Mouse (Mus musculus) neural tube, embryonic 13.5 days (tissue): ENCODE measurements around the gene Gramd1a. TPM values are rescaled to one million over a fixed set of nuclear protein-coding genes. Genes with fewer than 3 reads are reported as not detected.

ENCODE experiments used
- ATAC-seq: fragments of 200-750 bp; cut with Nextera tagmentation; 2 replicates; pipeline ENCODE4 v1.8.0; 2017; ENCODE audit warnings: low read depth, mild to moderate bottlenecking, moderate TSS enrichment, moderate library complexity
- H3K27ac ChIP-seq: fragments of 300-500 bp; sonication (generic); replicated peaks from 2 replicates; pipeline ENCODE4 v1.5.1; 2015; ENCODE audit warnings: moderate library complexity, mild to moderate bottlenecking, inconsistent platforms
- H3K27me3 ChIP-seq: fragments of 300-500 bp; sonication (generic); 2 replicates; pipeline ENCODE4 v1.6.1; 2015; ENCODE audit warnings: mild to moderate bottlenecking, inconsistent platforms
- H3K36me3 ChIP-seq: fragments of 300-500 bp; sonication (generic); 2 replicates; pipeline ENCODE4 v1.6.1; 2015; ENCODE audit warnings: mild to moderate bottlenecking, inconsistent platforms
- H3K4me1 ChIP-seq: fragments of 300-500 bp; sonication (generic); replicated peaks from 2 replicates; pipeline ENCODE4 v1.6.1; 2015; ENCODE audit warnings: inconsistent platforms
- H3K4me2 ChIP-seq: fragments of 300-500 bp; sonication (generic); 2 replicates; pipeline ENCODE4 v1.6.1; 2015; ENCODE audit warnings: inconsistent platforms, mild to moderate bottlenecking, moderate library complexity
- H3K4me3 ChIP-seq: fragments of 300-500 bp; sonication (generic); 2 replicates; pipeline ENCODE4 v1.5.1; 2015; ENCODE audit warnings: mild to moderate bottlenecking, inconsistent platforms
- H3K9ac ChIP-seq: fragments of 300-500 bp; sonication (generic); 2 replicates; pipeline ENCODE4 v1.6.1; 2015; ENCODE audit warnings: moderate library complexity, mild to moderate bottlenecking, inconsistent platforms
- H3K9me3 ChIP-seq: fragments of 300-500 bp; sonication (generic); 2 replicates; pipeline ENCODE4 v1.6.1; 2016; ENCODE audit warnings: inconsistent platforms
- WGBS: fragments of 180-500 bp; shearing (Covaris S2); methylation state at CpG from one replicate; pipeline ENCODE4 v1.1.7; 2015; 5-methylcytosine and 5-hydroxymethylcytosine counted together
- polyA plus RNA-seq: library from polyadenylated mRNA; unstranded; fragments of >200 nt; fragmentation: Nextera tagmentation; extraction: Ambion mirVana; gene quantifications from 2 replicates; pipeline ENCODE4 v1.2.1, GENCODE M21; 2015

Gene Gramd1a
- polyA plus RNA-seq, 1 experiment from 2014 or later: 212 TPM

DNA sequence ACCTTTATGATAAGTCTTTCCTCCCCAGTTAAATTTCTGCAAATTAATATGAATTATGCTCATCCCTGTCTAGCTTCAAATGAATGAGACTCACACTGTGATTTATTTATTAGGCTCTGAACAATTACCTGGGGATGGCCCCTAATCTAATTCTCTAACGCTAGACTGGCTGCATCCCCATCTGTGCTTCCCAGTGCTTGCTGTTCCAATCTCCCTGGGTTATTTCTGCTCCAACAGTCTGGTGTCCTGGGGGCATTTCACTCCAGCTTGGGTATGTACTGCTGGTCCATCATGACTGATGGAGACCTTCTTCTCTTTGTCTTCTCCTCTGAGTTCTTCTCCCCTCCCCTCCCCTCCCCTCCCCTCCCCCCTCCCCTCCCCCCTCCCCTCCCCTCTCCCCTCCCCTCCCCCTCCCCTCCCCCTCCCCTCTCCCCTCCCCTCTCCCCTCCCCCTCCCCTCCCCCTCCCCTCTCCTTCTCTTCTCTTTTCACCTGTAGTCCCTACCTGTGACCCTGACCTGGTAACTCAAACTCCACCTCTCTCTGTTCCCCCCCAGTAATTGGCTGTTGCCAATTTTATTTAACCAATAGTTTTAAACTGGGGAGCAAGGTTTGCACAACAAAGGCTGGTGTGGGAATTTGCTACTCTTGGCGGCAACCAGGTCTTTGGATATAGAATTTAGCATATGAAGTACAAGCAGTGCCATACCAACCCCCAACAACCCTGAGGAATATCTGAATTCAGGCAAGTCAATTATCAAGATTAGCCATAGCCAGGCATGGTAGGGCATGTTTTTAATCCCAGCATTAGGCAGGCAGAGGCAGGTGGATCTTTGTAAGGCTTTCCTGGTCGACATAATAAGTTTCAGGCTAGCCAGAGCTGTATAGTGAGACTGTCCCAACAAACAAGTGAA, 8.2 kb upstream of the Gramd1a start:
- Histone ChIP-seq H3K4me2 (no peak overlapping the region), H3K27me3 (no peaks in the 10 kb centered on the region), H3K36me3 (no peaks in the 10 kb centered on the region), H3K4me1 (no peaks in the 10 kb centered on the region), H3K9me3 (no peaks in the 10 kb centered on the region), H3K27ac (no peak overlapping the region), H3K9ac (no peak overlapping the region), H3K4me3 (no peak overlapping the region)
- WGBS: 59% methylated on average over 3 of the region's 3 CpGs
- no peak for ATAC-seq

DNA sequence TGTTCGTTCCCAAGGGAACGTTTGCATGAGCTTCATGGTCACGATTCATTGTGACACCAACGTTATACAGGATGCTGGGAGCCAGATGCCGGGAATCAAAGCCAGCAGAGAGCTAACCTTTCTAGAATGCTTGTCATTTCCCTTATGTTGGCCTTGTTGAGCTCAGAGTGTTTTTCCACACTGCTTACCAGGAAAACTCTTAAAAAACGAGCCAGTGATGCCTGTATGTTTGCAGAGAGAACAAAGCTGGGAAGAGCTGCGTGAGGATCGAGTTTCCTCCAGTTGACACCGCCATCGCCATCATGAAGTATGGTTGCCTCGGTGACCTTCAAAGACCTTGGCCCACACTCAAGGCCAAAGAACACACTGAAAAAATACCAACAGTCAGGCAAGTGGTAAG, 6.6 kb upstream of the Gramd1a start:
- WGBS: 61% methylated on average over 11 of the region's 11 CpGs
- H3K27ac ChIP-seq: no peak overlapping the region
- no peaks in the 10 kb centered on the region for H3K36me3 ChIP-seq
- no peak for ATAC-seq
- H3K9me3 ChIP-seq: no peaks in the 10 kb centered on the region
- no peak overlapping the region for H3K4me2 ChIP-seq
- no peak overlapping the region for H3K4me3 ChIP-seq
- no peaks in the 10 kb centered on the region for H3K27me3 ChIP-seq
- no peaks in the 10 kb centered on the region for H3K4me1 ChIP-seq
- H3K9ac ChIP-seq: no peak overlapping the region

DNA sequence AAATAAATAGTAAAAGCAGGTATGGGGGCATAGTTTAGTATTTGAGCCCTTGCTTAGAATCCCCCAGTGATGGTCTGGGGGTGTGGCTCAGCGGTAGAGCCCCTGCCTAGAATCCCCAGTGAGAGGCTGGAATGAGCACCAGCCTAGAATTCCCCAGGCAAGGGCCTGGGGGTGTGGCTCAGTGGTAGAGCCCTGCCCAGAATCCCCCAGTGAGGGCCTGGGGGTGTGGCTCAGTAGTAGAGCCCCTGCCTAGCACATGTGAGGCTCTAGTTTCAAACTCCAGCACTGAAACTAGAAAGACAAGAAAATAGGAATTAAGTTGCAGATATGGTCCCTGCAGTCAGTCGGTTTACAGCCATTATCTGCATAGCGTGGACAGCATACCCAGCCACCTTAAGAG, 6.1 kb upstream of the Gramd1a start:
- Histone ChIP-seq H3K27me3 (no peaks in the 10 kb centered on the region), H3K4me1 (no peaks in the 10 kb centered on the region), H3K36me3 (no peaks in the 10 kb centered on the region), H3K9ac (no peak overlapping the region), H3K9me3 (no peaks in the 10 kb centered on the region), H3K27ac (no peak overlapping the region), H3K4me3 (no peak overlapping the region), H3K4me2 (no peak overlapping the region)
- ATAC-seq: no peak
- 65% methylated on average over 3 of the region's 3 CpGs for WGBS

DNA sequence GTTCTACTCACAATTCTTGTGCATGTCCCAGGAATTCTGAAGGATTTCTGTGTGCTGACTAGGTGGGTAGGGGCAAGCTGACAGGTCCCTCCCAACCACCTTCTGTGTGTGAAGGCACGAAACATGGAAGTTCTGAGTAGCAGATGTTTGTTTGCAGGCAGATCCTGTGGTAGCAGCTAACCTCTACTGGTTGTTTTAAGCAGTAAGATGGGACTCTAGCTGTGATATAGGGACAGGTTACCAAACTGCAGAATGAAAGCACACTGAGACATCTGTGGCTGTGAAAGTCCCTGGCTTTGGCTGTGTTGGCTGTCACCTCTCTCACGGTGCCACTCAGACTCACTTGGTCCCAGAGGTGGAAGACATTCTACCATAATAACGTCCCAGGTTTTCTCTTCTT, 5.5 kb upstream of the Gramd1a start:
- no peaks in the 10 kb centered on the region for H3K27me3 ChIP-seq
- H3K4me2 ChIP-seq: no peak overlapping the region
- 80% methylated on average over 3 of the region's 3 CpGs for WGBS
- no peak for ATAC-seq
- no peaks in the 10 kb centered on the region for H3K36me3 ChIP-seq
- H3K27ac ChIP-seq: no peak overlapping the region
- H3K9me3 ChIP-seq: no peaks in the 10 kb centered on the region
- no peaks in the 10 kb centered on the region for H3K4me1 ChIP-seq
- no peak overlapping the region for H3K9ac ChIP-seq
- no peak overlapping the region for H3K4me3 ChIP-seq

DNA sequence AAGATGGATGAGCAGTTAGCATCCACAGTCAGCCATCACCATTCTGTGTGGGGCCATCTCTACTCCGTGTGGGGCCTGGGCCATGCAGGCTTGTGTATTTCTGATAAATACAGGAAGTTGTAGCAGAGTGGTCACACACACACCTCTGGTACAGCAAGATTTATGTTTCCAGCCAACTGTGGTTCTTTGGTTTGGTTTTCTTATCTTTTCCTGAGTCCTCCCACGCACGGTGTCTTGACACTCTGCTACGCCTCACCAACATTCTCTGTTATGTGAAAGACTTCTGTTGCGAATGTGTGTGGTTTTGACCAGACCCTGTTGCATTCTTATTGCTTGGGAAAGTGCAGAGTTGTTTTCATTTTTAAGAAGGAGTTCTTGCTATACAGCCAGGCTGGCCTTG, 5.1 kb upstream of the Gramd1a start:
- no peaks in the 10 kb centered on the region for H3K9me3 ChIP-seq
- no peak overlapping the region for H3K27ac ChIP-seq
- H3K4me1 ChIP-seq: no peaks in the 10 kb centered on the region
- H3K36me3 ChIP-seq: no peaks in the 10 kb centered on the region
- no peak overlapping the region for H3K4me3 ChIP-seq
- no peak overlapping the region for H3K9ac ChIP-seq
- WGBS: 90% methylated on average over 5 of the region's 5 CpGs
- ATAC-seq: no peak
- no peak overlapping the region for H3K4me2 ChIP-seq
- H3K27me3 ChIP-seq: no peaks in the 10 kb centered on the region

DNA sequence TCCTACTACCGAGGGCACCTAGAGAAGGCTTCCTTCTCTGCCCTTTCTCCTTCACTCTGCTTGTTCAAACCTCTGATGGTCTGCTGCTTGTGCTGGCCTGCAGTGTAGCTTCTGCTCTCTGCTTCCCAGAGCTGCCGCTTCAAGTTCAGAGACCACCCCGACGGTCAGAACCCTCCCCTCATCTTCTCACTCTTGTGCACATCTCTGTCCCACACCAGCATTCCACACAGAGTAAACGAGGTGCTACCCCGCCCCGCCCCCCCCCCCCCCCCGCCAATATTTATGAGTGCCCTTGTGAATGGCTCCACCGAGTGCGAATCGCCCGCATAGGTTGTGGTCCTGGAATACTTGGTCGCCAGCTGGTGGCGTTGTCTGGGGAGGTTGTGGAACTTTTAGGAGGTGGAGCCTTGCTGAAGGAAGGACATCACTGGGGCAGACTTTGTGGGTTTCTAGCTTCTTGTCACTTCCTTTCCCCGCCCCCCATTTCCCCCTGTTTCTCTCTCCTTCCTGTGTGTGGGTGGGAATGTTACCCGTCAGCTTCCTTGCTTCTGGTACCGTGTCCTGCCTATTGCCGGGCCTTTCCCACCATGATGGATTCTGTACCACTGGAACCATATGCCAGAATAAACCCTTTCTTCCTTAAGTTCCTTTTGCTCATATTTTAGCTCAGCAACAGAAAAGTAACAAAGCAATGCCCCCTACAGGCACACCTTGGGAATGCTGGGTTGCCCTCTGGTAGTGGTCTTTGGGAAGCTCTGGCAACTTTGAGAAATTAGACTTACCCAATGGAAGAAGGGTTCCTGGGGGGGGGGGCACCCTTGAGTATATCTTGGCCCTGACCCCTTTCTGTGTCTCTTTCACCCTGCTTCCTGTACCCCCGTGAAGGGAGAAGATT, 585 bp upstream of the Gramd1a start:
- ATAC-seq: no peak
- Histone ChIP-seq H3K4me3 (no peak overlapping the region), H3K36me3 (no peaks in the 10 kb centered on the region), H3K27me3 (no peaks in the 10 kb centered on the region), H3K4me1 (peaks cover 9% of the 10 kb centered on the region), H3K4me2 (no peak overlapping the region), H3K9ac (no peak overlapping the region), H3K27ac (no peak overlapping the region), H3K9me3 (no peaks in the 10 kb centered on the region)
- whole genome bisulfite sequencing: 35% methylated on average over 19 of the region's 19 CpGs

DNA sequence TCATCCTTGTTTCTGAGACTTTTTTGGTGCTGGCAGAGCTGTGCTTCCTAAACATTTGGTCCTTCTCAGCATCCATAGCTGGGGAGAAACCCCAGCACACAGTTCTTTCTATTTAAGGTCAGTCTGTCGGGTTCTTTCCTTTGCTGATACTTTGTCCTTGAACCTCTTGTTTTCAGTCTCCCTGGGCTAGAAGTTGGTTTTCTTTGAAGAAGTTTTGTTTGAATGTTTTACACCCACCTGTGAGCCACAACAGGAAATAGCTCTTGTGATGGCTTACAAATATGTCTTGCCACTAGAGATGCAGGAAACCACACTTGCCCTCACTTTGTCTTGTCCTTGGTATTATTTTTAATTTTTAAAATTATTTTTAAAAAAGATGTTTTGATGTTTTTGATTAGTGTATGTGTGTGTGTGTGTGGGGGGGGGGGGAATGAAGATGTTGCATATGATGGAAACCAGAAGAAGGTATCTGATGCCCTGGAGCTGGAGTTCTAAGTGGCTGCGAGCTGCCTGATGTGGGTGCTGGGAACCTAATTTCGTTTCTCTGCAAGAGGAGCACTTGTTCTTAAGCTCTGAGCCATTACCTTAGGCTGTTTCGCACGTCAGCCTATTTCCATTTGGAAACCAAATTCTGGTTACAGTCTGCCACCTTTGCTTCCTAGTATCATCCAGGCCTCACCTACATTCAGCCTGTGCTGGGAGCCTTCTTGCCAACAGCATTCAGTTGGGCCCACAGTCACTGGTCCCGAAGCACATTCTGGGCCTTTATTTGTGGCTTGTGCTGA, 2.0 kb downstream of the Gramd1a start:
- H3K27ac ChIP-seq: no peak overlapping the region
- H3K9ac ChIP-seq: no peak overlapping the region
- H3K36me3 ChIP-seq: no peaks in the 10 kb centered on the region
- H3K4me2 ChIP-seq: no peak overlapping the region
- H3K27me3 ChIP-seq: no peaks in the 10 kb centered on the region
- H3K4me3 ChIP-seq: no peak overlapping the region
- ATAC-seq: no peak
- no peaks in the 10 kb centered on the region for H3K9me3 ChIP-seq
- WGBS: 92% methylated on average over 6 of the region's 6 CpGs
- H3K4me1 ChIP-seq: peaks cover 19% of the 10 kb centered on the region

DNA sequence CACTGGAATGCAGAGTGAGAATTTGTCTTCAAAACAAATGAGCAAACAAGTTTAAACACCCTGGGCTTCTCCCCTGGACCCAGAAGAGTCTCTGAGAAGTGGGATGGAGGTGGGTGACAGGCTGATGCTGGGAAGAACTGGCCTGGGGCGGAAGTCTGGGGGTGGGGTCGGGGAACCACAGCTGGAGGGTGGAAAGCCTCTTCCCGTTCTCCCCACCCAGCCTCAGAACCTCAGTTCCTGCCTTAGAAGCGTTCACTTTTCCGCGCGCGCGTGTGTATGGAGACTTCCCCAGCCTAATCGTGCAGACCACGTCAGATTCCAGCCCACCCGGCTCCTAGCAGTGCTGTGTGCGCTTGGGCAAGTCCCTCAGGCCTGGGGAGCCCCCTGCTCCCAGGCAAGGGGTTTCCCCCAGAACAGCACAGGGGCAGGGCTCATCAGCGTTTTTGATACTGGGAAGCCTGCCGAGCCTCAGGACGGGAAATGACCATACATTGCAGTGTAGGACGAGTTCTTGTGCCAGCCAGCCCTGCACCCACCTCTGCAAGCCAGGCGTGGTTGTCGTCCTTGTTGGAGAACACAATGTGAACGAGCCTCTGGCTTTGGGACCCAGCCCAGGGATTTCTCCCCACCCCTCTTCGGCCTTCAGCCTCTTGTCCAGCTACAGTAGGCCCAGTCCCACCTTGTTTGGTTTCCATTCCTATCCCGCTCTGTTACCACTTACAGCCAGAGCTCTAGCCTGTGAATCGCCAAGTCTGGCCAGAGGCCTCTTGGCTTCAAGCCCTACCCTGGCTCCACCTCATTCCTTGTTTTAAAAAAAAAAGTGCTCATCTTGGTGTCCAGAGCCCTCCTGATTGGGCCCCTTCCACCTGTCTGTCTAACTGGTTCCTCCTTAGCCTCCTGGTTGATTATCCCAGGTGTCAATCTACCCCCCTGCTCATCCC, 4.1 kb downstream of the Gramd1a start:
- Histone ChIP-seq H3K4me2 (peak overlapping the region; percentile 75), H3K9me3 (no peaks in the 10 kb centered on the region), H3K9ac (peak overlapping the region; percentile 100), H3K4me1 (peaks cover 40% of the 10 kb centered on the region), H3K36me3 (peaks cover 10% of the 10 kb centered on the region), H3K4me3 (peak overlapping the region; percentile 94), H3K27me3 (no peaks in the 10 kb centered on the region), H3K27ac (peak overlapping the region; percentile 99)
- WGBS: 17% methylated on average over 23 of the region's 23 CpGs
- peak; percentile 49 for ATAC-seq

DNA sequence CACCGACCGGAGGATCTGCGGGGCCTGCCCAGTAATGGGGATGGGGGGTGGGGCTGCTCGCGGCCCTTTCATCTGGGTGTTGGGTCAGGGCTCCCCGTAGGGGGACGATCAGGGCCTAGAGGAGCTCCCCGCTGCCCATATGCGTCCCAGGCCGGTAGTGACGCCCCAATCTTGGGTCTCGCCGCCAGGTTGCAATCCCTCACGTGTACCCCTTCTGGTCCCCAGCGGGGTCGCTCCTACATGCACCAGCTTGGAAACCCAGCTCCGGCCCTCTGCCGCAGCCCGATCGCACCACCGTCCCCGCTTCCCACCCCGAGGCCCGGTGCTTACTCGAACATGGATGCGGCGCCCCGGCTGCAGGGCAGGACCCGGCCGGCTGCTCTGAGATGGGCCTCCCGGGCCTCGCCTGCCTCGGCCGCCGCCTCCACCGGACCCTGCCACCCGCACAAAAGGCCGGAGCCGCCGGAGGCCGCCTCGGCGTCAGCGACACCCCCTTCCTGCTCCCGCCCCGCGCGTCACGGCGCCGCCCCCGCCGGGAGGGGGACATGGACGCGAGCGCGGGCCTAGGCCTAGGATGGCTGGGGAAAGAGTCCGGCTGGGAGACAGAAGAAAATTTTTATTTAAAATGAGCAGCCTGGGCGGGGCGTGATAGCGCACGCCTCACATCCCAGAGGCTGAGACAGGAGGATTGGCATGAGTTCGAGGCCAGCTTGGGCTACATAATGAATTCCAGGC, 5.0 kb downstream of the Gramd1a start:
- peak; percentile 74 for ATAC-seq
- WGBS: under 1% methylated on average over 63 of the region's 63 CpGs
- peak overlapping the region; percentile 100 for H3K9ac ChIP-seq

DNA sequence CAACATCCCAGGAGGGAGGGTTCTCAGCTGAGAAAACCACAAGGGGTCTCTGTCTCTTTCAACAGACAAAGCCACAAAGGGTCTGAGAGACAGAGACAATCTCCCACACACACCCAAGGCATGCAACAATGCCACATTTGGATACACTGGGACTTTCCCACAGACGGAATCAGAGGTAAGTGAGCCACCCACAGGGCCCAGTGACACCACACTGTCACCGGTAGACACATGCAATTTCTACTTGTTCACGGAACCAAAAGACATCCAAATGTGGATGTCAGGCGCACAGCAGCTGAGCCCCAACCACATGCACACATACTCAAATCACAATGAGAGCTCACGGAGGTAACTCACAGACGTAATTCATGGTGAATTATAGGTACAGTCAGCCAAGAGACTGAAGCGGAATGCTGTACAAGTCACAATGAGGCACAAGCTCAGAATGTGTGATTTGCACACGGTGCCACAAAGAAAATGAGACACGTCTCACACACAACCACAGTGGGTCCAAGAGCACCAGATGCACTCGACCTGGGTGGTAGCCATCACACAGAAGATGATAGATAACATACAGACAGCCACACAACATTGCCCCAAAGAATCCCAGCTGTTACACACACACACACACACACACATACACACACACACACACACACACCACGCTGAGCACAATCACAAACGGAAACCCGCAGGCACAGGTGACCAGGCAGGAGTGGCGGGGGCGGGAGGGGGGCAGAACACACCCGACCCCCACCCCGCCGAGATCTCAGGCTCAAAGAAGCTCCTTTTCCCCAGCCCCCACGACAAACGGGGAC, 5.7 kb downstream of the Gramd1a start:
- H3K27ac ChIP-seq: peak overlapping the region; percentile 99
- peak overlapping the region; percentile 75 for H3K4me2 ChIP-seq
- H3K9ac ChIP-seq: peak overlapping the region; percentile 100
- H3K4me3 ChIP-seq: peak overlapping the region; percentile 94
- H3K36me3 ChIP-seq: peaks cover 15% of the 10 kb centered on the region
- 1% methylated on average over 19 of the region's 20 CpGs for WGBS
- peaks cover 42% of the 10 kb centered on the region for H3K4me1 ChIP-seq
- no peaks in the 10 kb centered on the region for H3K9me3 ChIP-seq
- ATAC-seq: peak; percentile 10
- no peaks in the 10 kb centered on the region for H3K27me3 ChIP-seq

More for the DNA sequence above, 5.0 kb downstream of the Gramd1a start:
- Histone ChIP-seq H3K4me2 (peak overlapping the region; percentile 75), H3K27me3 (no peaks in the 10 kb centered on the region), H3K4me3 (peak overlapping the region; percentile 94), H3K27ac (peak overlapping the region; percentile 99), H3K9me3 (no peaks in the 10 kb centered on the region), H3K4me1 (peaks cover 42% of the 10 kb centered on the region), H3K36me3 (peaks cover 15% of the 10 kb centered on the region)
